Mouse (Mus musculus) embryonic fibroblast, embryonic 13.5 days (primary cell): ENCODE results near the gene Natd1. TPM values are rescaled to one million over a fixed set of nuclear protein-coding genes. Genes with fewer than 3 reads are reported as not detected.

Experiments used
- H3K27ac ChIP-seq: 2 replicates; pipeline ENCODE4 v1.5.1; 2012; ENCODE audit warnings: low read length, control low read depth, inconsistent platforms; ENCODE audit not compliant: insufficient read depth
- H3K4me1 ChIP-seq: 2 replicates; pipeline ENCODE4 v1.6.1; 2011; ENCODE audit warnings: low read length; ENCODE audit not compliant: control insufficient read depth, insufficient read depth
- H3K4me3 ChIP-seq: 2 replicates; pipeline ENCODE4 v1.5.1; 2011; ENCODE audit warnings: mild to moderate bottlenecking, control low read depth, low read length; ENCODE audit not compliant: insufficient read depth
- CTCF ChIP-seq: IDR thresholded peaks from 2 replicates; pipeline ENCODE4 v1.5.1; 2011; ENCODE audit warnings: mild to moderate bottlenecking, control low read depth, low read length, moderate library complexity, borderline replicate concordance; ENCODE audit not compliant: insufficient read depth
- POLR2A ChIP-seq: IDR thresholded peaks from 2 replicates; pipeline ENCODE4 v1.6.1; 2011; ENCODE audit warnings: low read depth, mild to moderate bottlenecking, control low read depth, low read length, moderate library complexity
- polyA plus RNA-seq: library from polyadenylated mRNA; stranded (reverse); fragments of >200 nt; gene quantifications from 2 replicates; pipeline ENCODE4 v1.2.4, GENCODE M21; 2011; ENCODE audit warnings: low read depth; ENCODE audit not compliant: missing spikeins, insufficient read length

Gene Natd1
- polyA plus RNA-seq, 1 experiment: 15.1 TPM

GRCm38 (mm10) chr11:60863196-60863595 is 51.4 kb downstream of the Natd1 start:
- H3K27ac ChIP-seq: no peak overlapping the region
- TF ChIP-seq CTCF (no peak), POLR2A (no peak)
- H3K4me1 ChIP-seq: peaks cover 4% of the 10 kb centered on the region
- no peak overlapping the region for H3K4me3 ChIP-seq

GRCm38 (mm10) chr11:60861993-60862392 is 52.6 kb downstream of the Natd1 start:
- TF ChIP-seq CTCF (no peak), POLR2A (no peak)
- Histone ChIP-seq H3K4me1 (peaks cover 4% of the 10 kb centered on the region), H3K4me3 (no peak overlapping the region), H3K27ac (no peak overlapping the region)

- no peaks in the 10 kb centered on the region for H3K4me1 ChIP-seq
- TF ChIP-seq CTCF (no peak), POLR2A (no peak)
- H3K27ac ChIP-seq: no peak overlapping the region
- no peak overlapping the region for H3K4me3 ChIP-seq
These were observed 58.0 kb downstream of the Natd1 start for GRCm38 (mm10) chr11:60856587-60856986.

Other genes with a start within 250 kb of the Natd1 start
- 26.6 and 32.2 TPM in 2 replicates for gene Llgl1, start 215.0 kb downstream of the Natd1 start, polyA plus RNA-seq
- gene Flii, start 187.5 kb downstream of the Natd1 start, polyA plus RNA-seq: 71.6 and 97.3 TPM in 2 replicates
- gene Mief2, start 186.4 kb downstream of the Natd1 start, polyA plus RNA-seq: 7.4 and 14.2 TPM in 2 replicates
- 9.7 and 11.7 TPM in 2 replicates for gene Top3a, start 137.4 kb downstream of the Natd1 start, polyA plus RNA-seq
- gene Smcr8, start 137.2 kb downstream of the Natd1 start, polyA plus RNA-seq: 21.4 and 22.2 TPM in 2 replicates
- gene Shmt1, start 103.0 kb downstream of the Natd1 start, polyA plus RNA-seq: 12.9 and 14.9 TPM in 2 replicates
- gene Dhrs7b, start 84.1 kb downstream of the Natd1 start, polyA plus RNA-seq: 19.8 and 21.8 TPM in 2 replicates
- gene Tmem11, start 35.5 kb downstream of the Natd1 start, polyA plus RNA-seq: 31.9 and 34.2 TPM in 2 replicates
- gene Map2k3, start 17.3 kb upstream of the Natd1 start, polyA plus RNA-seq: 53.3 and 59.2 TPM in 2 replicates
- not detected in 2 replicates for gene Kcnj12, start 107.8 kb upstream of the Natd1 start, polyA plus RNA-seq
- gene Tnfrsf13b, start 212.0 kb upstream of the Natd1 start, polyA plus RNA-seq: not detected in 2 replicates